Mouse (Mus musculus): Measurements from ENCODE around the gene Nr3c2. TPM values are rescaled to one million over a fixed set of nuclear protein-coding genes. Genes with fewer than 3 reads are reported as not detected.
A peak's percentile ranks its signal among the peaks of the same experiment; 100 is the strongest.

Gene Nr3c2
- total RNA-seq, 2 experiments from 2014 or later = 152 to 172 TPM

- DNase-seq = no peak
Measured at GRCm38 (mm10) chr8:77173736-77174135, 274.5 kb downstream of the Nr3c2 start.

- DNase-seq = no peak
Measured at GRCm38 (mm10) chr8:77175471-77175870, 276.2 kb downstream of the Nr3c2 start.

- DNase-seq = no peak
Measured at GRCm38 (mm10) chr8:77176343-77176742, 277.1 kb downstream of the Nr3c2 start.

- DNase-seq = no peak
Measured at GRCm38 (mm10) chr8:77185816-77186215, 286.6 kb downstream of the Nr3c2 start.

- DNase-seq = no peak
Measured at GRCm38 (mm10) chr8:77186914-77187536, 287.8 kb downstream of the Nr3c2 start.

- peak in 1 of 2 experiments; percentile 9 for DNase-seq
Measured at GRCm38 (mm10) chr8:77187748-77188147, 288.5 kb downstream of the Nr3c2 start.

- DNase-seq = no peak
Measured at GRCm38 (mm10) chr8:77188298-77188697, 289.1 kb downstream of the Nr3c2 start.

GRCm38 (mm10) chr8:77189318-77189717 is 290.1 kb downstream of the Nr3c2 start:
- peak in 1 of 2 experiments; percentile 19 for DNase-seq

- no peak for DNase-seq
Measured at GRCm38 (mm10) chr8:77190393-77190792, 291.2 kb downstream of the Nr3c2 start.

- no peak for DNase-seq
Measured at GRCm38 (mm10) chr8:77209297-77209696, 310.1 kb downstream of the Nr3c2 start.

GRCm38 (mm10) chr8:77213893-77214464 is 314.7 kb downstream of the Nr3c2 start:
- no peak for DNase-seq

- no peak for DNase-seq
Measured at GRCm38 (mm10) chr8:77214665-77215064, 315.4 kb downstream of the Nr3c2 start.

- no peak for DNase-seq
Measured at GRCm38 (mm10) chr8:77215191-77215590, 315.9 kb downstream of the Nr3c2 start.

- DNase-seq = no peak
Measured at GRCm38 (mm10) chr8:77223123-77223522, 323.9 kb downstream of the Nr3c2 start.

GRCm38 (mm10) chr8:77227742-77228141 is 328.5 kb downstream of the Nr3c2 start:
- DNase-seq = no peak

- no peak for DNase-seq
Measured at GRCm38 (mm10) chr8:77228688-77229087, 329.4 kb downstream of the Nr3c2 start.

GRCm38 (mm10) chr8:77231211-77231610 is 332.0 kb downstream of the Nr3c2 start:
- DNase-seq = no peak

- DNase-seq = no peak
Measured at GRCm38 (mm10) chr8:77231834-77232233, 332.6 kb downstream of the Nr3c2 start.

- DNase-seq = no peak
Measured at GRCm38 (mm10) chr8:77232411-77232810, 333.2 kb downstream of the Nr3c2 start.

- no peak for DNase-seq
Measured at GRCm38 (mm10) chr8:77236701-77237100, 337.5 kb downstream of the Nr3c2 start.

GRCm38 (mm10) chr8:77239462-77239861 is 340.2 kb downstream of the Nr3c2 start:
- no peak for DNase-seq

GRCm38 (mm10) chr8:77241381-77241780 is 342.1 kb downstream of the Nr3c2 start:
- no peak for DNase-seq

GRCm38 (mm10) chr8:77250094-77250493 is 350.9 kb downstream of the Nr3c2 start:
- no peak for DNase-seq

GRCm38 (mm10) chr8:77251134-77251533 is 351.9 kb downstream of the Nr3c2 start:
- no peak for DNase-seq

- no peak for DNase-seq
Measured at GRCm38 (mm10) chr8:77254466-77254865, 355.2 kb downstream of the Nr3c2 start.
